Mouse (Mus musculus) left cerebral cortex, postnatal 36 days (tissue): ENCODE measurements at regions not wholly inside any gene's neighbourhood (a gene's known extent, or its start where the extent isn't known, plus 50 kb on each side); places are given as distances from the start of the nearest gene placed in this dataset.
A peak's percentile ranks its signal among the peaks of the same experiment; 100 is the strongest.

Source experiments
- DNase-seq, 2 experiments: peaks; one replicate each; pipeline ENCODE4 v3.0.0; 2021 to 2022; ENCODE audit warnings: low spot score in 2 of 2, mixed read lengths in 1 of 2
- intact Hi-C: fragments of 180-260 bp; cut with DNase I; formaldehyde crosslinking; loops from one replicate; pipeline ENCODE4 v1.15.1; 2025

GRCm38 (mm10) chr2:48513848-48514247 is 300.1 kb upstream of the Acvr2a start:
- intact Hi-C loops, result no loop called here
- no peak for DNase-seq

- no peak for DNase-seq
- intact Hi-C loops, result no loop called here
These were observed 294.0 kb upstream of the Acvr2a start for GRCm38 (mm10) chr2:48519838-48520404.

- DNase-seq, result no peak
- intact Hi-C loops, result no loop called here
These were observed 293.4 kb upstream of the Acvr2a start for GRCm38 (mm10) chr2:48520535-48520971.

GRCm38 (mm10) chr2:48535453-48535852 is 278.5 kb upstream of the Acvr2a start:
- no peak for DNase-seq

GRCm38 (mm10) chr2:48536930-48537329 is 277.0 kb upstream of the Acvr2a start:
- intact Hi-C loops, result no loop called here
- no peak for DNase-seq

More at GRCm38 (mm10) chr2:48535453-48535852, 278.5 kb upstream of the Acvr2a start:
- intact Hi-C loops, result no loop called here

- intact Hi-C loops, result no loop called here
- peak; percentile 4 to 7 for DNase-seq
These were observed 275.1 kb upstream of the Acvr2a start for GRCm38 (mm10) chr2:48538668-48539341.

GRCm38 (mm10) chr2:48539465-48540055 is 274.3 kb upstream of the Acvr2a start:
- no peak for DNase-seq
- intact Hi-C loops, result no loop called here

- intact Hi-C loops, result no loop called here
- DNase-seq, result no peak
These were observed 269.5 kb upstream of the Acvr2a start for GRCm38 (mm10) chr2:48544377-48544776.

GRCm38 (mm10) chr2:48545072-48545471 is 268.8 kb upstream of the Acvr2a start:
- no peak for DNase-seq
- intact Hi-C loops, result no loop called here

- intact Hi-C loops, result no loop called here
- no peak for DNase-seq
These were observed 268.2 kb upstream of the Acvr2a start for GRCm38 (mm10) chr2:48545679-48546078.

- no peak for DNase-seq
- intact Hi-C loops, result no loop called here
These were observed 267.7 kb upstream of the Acvr2a start for GRCm38 (mm10) chr2:48546194-48546593.

GRCm38 (mm10) chr2:48556600-48556999 is 257.3 kb upstream of the Acvr2a start:
- no peak for DNase-seq
- intact Hi-C loops, result no loop called here

GRCm38 (mm10) chr2:48557123-48557522 is 256.8 kb upstream of the Acvr2a start:
- intact Hi-C loops, result no loop called here
- no peak for DNase-seq

GRCm38 (mm10) chr2:48558641-48559040 is 255.3 kb upstream of the Acvr2a start:
- intact Hi-C loops, result no loop called here
- no peak for DNase-seq

GRCm38 (mm10) chr2:48563636-48564035 is 250.3 kb upstream of the Acvr2a start:
- no peak for DNase-seq
- intact Hi-C loops, result no loop called here

- no peak for DNase-seq
- intact Hi-C loops, result no loop called here
These were observed 249.7 kb upstream of the Acvr2a start for GRCm38 (mm10) chr2:48564170-48564569.

GRCm38 (mm10) chr2:48567871-48568270 is 246.0 kb upstream of the Acvr2a start:
- intact Hi-C loops, result no loop called here
- no peak for DNase-seq

- DNase-seq, result no peak
- intact Hi-C loops, result no loop called here
These were observed 227.6 kb upstream of the Acvr2a start for GRCm38 (mm10) chr2:48586162-48586830.

GRCm38 (mm10) chr2:48586831-48587169 is 227.1 kb upstream of the Acvr2a start:
- intact Hi-C loops, result no loop called here
- DNase-seq, result no peak

- no peak for DNase-seq
- intact Hi-C loops, result no loop called here
These were observed 224.2 kb upstream of the Acvr2a start for GRCm38 (mm10) chr2:48589709-48590108.
